Mouse (Mus musculus) lung, postnatal 10 days (tissue): Measurements from ENCODE around the gene Zfp781.
"Not testable (repeated sequence)": the region's sequence is repeated elsewhere in the genome, so short reads cannot be mapped to it uniquely, and the experiment has no call there.

Experiments
- DNase-seq: peaks from one replicate; pipeline ENCODE4 v3.0.0; 2021

The Zfp781 gene

GRCm38 (mm10) chr10:81929842-81930743 lies at the start of gene Zfp781:
Gene Zfp781 (minus strand): TSS chr10:81930480.
- DNase-seq: not testable (repeated sequence)

- not testable (repeated sequence) for DNase-seq
These were observed 48.2 kb upstream of the Zfp781 start for GRCm38 (mm10) chr10:81978365-81979003.

GRCm38 (mm10) chr10:81930744-81931118 lies 451 bp upstream of the Zfp781 start:
- not testable (repeated sequence) for DNase-seq

GRCm38 (mm10) chr10:81863409-81864407 lies 66.6 kb downstream of the Zfp781 start, which contains the start of gene Gm32687:
Gene Gm32687 (plus strand): TSS chr10:81863934.
- peak; percentile 1 for DNase-seq
